Mouse (Mus musculus): Measurements from ENCODE around the gene Entpd7. TPM values are rescaled to one million over a fixed set of nuclear protein-coding genes. Genes with fewer than 3 reads are reported as not detected.

The Entpd7 gene
- total RNA-seq, 1 experiment, result 11.4 TPM

- H3K4me3 ChIP-seq (ENCODE audit: insufficient read depth in 1 of 2, low read depth in 1 of 2, low read length in 2 of 2, poor library complexity in 1 of 2, severe bottlenecking in 1 of 2), result no peak overlapping the region
- no peaks in the 10 kb centered on the region for H3K36me3 ChIP-seq (ENCODE audit: control insufficient read depth, insufficient read depth, low read length, poor library complexity, severe bottlenecking)
- TF ChIP-seq MAFK (IDR thresholded peaks at IDR 0.05; ENCODE audit: insufficient read depth, low read depth, low read length), result no peak
- TF ChIP-seq CHD2 (IDR thresholded peaks at IDR 0.05; ENCODE audit: low read depth, low read length), result no peak
- TF ChIP-seq ZNF384 (IDR thresholded peaks at IDR 0.05; ENCODE audit: low read depth, low read length), result no peak
- no peak for TF ChIP-seq HCFC1 (IDR thresholded peaks at IDR 0.05; ENCODE audit: borderline replicate concordance, insufficient read depth, low read length)
- TF ChIP-seq ZC3H11A (IDR thresholded peaks at IDR 0.05; ENCODE audit: borderline replicate concordance, low read depth, low read length), result no peak
- H3K9ac ChIP-seq (ENCODE audit: insufficient read depth, low read depth, low read length, poor library complexity, severe bottlenecking), result no peak overlapping the region
- in situ Hi-C loops (cut with MboI; ENCODE audit: low sequenced_read_pairs in 2 of 2, unreplicated experiment in 2 of 2), result no loop called here
- H3K9me3 ChIP-seq (ENCODE audit: control insufficient read depth, insufficient read depth, low read depth, low read length), result no peaks in the 10 kb centered on the region
- H3K27ac ChIP-seq (ENCODE audit: insufficient read depth, low read depth, low read length, poor library complexity, severe bottlenecking), result no peak overlapping the region
- no peak for DNase-seq (ENCODE audit: low read depth, low spot score)
- no peaks in the 10 kb centered on the region for H3K4me1 ChIP-seq (ENCODE audit: control insufficient read depth in 2 of 2, insufficient read depth in 2 of 2, low read length in 2 of 2, poor library complexity in 1 of 2)
These were observed 42.6 kb upstream of the Entpd7 start for GRCm38 (mm10) chr19:43646852-43647251.

- Histone ChIP-seq H3K9ac (ENCODE audit: insufficient read depth, low read depth, low read length, poor library complexity, severe bottlenecking) (no peak overlapping the region), H3K4me3 (ENCODE audit: insufficient read depth in 1 of 2, low read depth in 1 of 2, low read length in 2 of 2, poor library complexity in 1 of 2, severe bottlenecking in 1 of 2) (no peak overlapping the region), H3K4me1 (ENCODE audit: control insufficient read depth in 2 of 2, insufficient read depth in 2 of 2, low read length in 2 of 2, poor library complexity in 1 of 2) (no peaks in the 10 kb centered on the region), H3K27ac (ENCODE audit: insufficient read depth, low read depth, low read length, poor library complexity, severe bottlenecking) (no peak overlapping the region), H3K36me3 (ENCODE audit: control insufficient read depth, insufficient read depth, low read length, poor library complexity, severe bottlenecking) (no peaks in the 10 kb centered on the region), H3K9me3 (ENCODE audit: control insufficient read depth, insufficient read depth, low read depth, low read length) (no peaks in the 10 kb centered on the region)
- TF ChIP-seq HCFC1 (IDR thresholded peaks at IDR 0.05; ENCODE audit: borderline replicate concordance, insufficient read depth, low read length) (no peak), ZC3H11A (IDR thresholded peaks at IDR 0.05; ENCODE audit: borderline replicate concordance, low read depth, low read length) (no peak), ZNF384 (IDR thresholded peaks at IDR 0.05; ENCODE audit: low read depth, low read length) (no peak), CHD2 (IDR thresholded peaks at IDR 0.05; ENCODE audit: low read depth, low read length) (no peak), MAFK (IDR thresholded peaks at IDR 0.05; ENCODE audit: insufficient read depth, low read depth, low read length) (no peak)
- no peak for DNase-seq (ENCODE audit: low read depth, low spot score)
- in situ Hi-C loops (cut with MboI; ENCODE audit: low sequenced_read_pairs in 2 of 2, unreplicated experiment in 2 of 2), result no loop called here
These were observed 42.2 kb upstream of the Entpd7 start for GRCm38 (mm10) chr19:43647261-43647660.

GRCm38 (mm10) chr19:43648343-43648742, 41.1 kb upstream of the Entpd7 start:
- DNase-seq (ENCODE audit: low read depth, low spot score), result no peak
- Histone ChIP-seq H3K4me1 (ENCODE audit: control insufficient read depth in 2 of 2, insufficient read depth in 2 of 2, low read length in 2 of 2, poor library complexity in 1 of 2) (no peaks in the 10 kb centered on the region), H3K9ac (ENCODE audit: insufficient read depth, low read depth, low read length, poor library complexity, severe bottlenecking) (no peak overlapping the region), H3K36me3 (ENCODE audit: control insufficient read depth, insufficient read depth, low read length, poor library complexity, severe bottlenecking) (no peaks in the 10 kb centered on the region), H3K27ac (ENCODE audit: insufficient read depth, low read depth, low read length, poor library complexity, severe bottlenecking) (no peak overlapping the region), H3K4me3 (ENCODE audit: insufficient read depth in 1 of 2, low read depth in 1 of 2, low read length in 2 of 2, poor library complexity in 1 of 2, severe bottlenecking in 1 of 2) (no peak overlapping the region), H3K9me3 (ENCODE audit: control insufficient read depth, insufficient read depth, low read depth, low read length) (no peaks in the 10 kb centered on the region)
- in situ Hi-C loops (cut with MboI; ENCODE audit: low sequenced_read_pairs in 2 of 2, unreplicated experiment in 2 of 2), result no loop called here
- TF ChIP-seq HCFC1 (IDR thresholded peaks at IDR 0.05; ENCODE audit: borderline replicate concordance, insufficient read depth, low read length) (no peak), ZNF384 (IDR thresholded peaks at IDR 0.05; ENCODE audit: low read depth, low read length) (no peak), CHD2 (IDR thresholded peaks at IDR 0.05; ENCODE audit: low read depth, low read length) (no peak), MAFK (IDR thresholded peaks at IDR 0.05; ENCODE audit: insufficient read depth, low read depth, low read length) (no peak), ZC3H11A (IDR thresholded peaks at IDR 0.05; ENCODE audit: borderline replicate concordance, low read depth, low read length) (no peak)

- Histone ChIP-seq H3K9me3 (ENCODE audit: control insufficient read depth, insufficient read depth, low read depth, low read length) (no peaks in the 10 kb centered on the region), H3K4me1 (ENCODE audit: control insufficient read depth in 2 of 2, insufficient read depth in 2 of 2, low read length in 2 of 2, poor library complexity in 1 of 2) (no peaks in the 10 kb centered on the region), H3K27ac (ENCODE audit: insufficient read depth, low read depth, low read length, poor library complexity, severe bottlenecking) (no peak overlapping the region), H3K4me3 (ENCODE audit: insufficient read depth in 1 of 2, low read depth in 1 of 2, low read length in 2 of 2, poor library complexity in 1 of 2, severe bottlenecking in 1 of 2) (no peak overlapping the region), H3K36me3 (ENCODE audit: control insufficient read depth, insufficient read depth, low read length, poor library complexity, severe bottlenecking) (no peaks in the 10 kb centered on the region), H3K9ac (ENCODE audit: insufficient read depth, low read depth, low read length, poor library complexity, severe bottlenecking) (no peak overlapping the region)
- no peak for DNase-seq (ENCODE audit: low read depth, low spot score)
- TF ChIP-seq HCFC1 (IDR thresholded peaks at IDR 0.05; ENCODE audit: borderline replicate concordance, insufficient read depth, low read length) (no peak), MAFK (IDR thresholded peaks at IDR 0.05; ENCODE audit: insufficient read depth, low read depth, low read length) (no peak), CHD2 (IDR thresholded peaks at IDR 0.05; ENCODE audit: low read depth, low read length) (no peak), ZC3H11A (IDR thresholded peaks at IDR 0.05; ENCODE audit: borderline replicate concordance, low read depth, low read length) (no peak), ZNF384 (IDR thresholded peaks at IDR 0.05; ENCODE audit: low read depth, low read length) (no peak)
- in situ Hi-C loops (cut with MboI; ENCODE audit: low sequenced_read_pairs in 2 of 2, unreplicated experiment in 2 of 2), result no loop called here
These were observed 38.2 kb upstream of the Entpd7 start for GRCm38 (mm10) chr19:43651241-43651785.
